Mouse (Mus musculus) adrenal gland, postnatal 4 days (tissue): ENCODE results near the gene Epha4. TPM values are rescaled to one million over a fixed set of nuclear protein-coding genes. Genes with fewer than 3 reads are reported as not detected.

ENCODE experiments used
- DNase-seq, 2 experiments: peaks; one replicate each; pipeline ENCODE4 v3.0.0; 2021 to 2022; ENCODE audit warnings: low spot score in 2 of 2, mixed read lengths in 2 of 2
- total RNA-seq, 2 experiments: library from RNA; stranded (reverse); gene quantifications; 2 replicates each; pipeline ENCODE4 v1.2.3; 2021

Gene Epha4
- total RNA-seq, 2 experiments from 2014 or later, result 4.5 to 10.1 TPM

DNA sequence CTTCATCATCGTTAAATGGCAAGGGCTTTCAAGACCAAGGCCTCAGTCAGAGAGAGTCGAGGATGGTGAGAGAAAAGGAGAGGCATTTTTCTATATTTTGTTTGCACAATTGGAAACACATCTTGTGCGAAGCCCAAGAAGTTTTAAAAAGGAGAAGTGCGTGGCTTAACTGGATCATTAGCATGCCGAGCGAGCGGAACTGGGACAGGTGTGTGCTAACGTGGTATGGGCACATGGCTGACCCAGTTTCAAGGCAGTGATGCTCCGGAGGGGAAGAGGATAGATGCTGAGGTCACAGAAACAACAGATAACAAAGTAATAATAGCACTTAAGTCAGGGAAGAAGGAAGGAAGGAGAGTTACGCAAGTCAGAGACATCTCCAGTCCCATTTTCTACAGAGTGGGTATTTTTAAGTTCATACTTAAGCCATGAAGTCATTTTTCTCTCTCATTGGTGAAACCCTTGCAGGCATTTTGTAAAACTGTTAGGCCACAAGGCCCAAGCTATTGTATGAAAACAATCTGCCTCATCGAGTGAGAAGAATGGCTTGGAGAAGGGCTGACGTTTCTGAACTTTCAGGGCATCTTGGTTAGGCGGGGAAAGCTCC, 26.9 kb downstream of the Epha4 start:
- DNase-seq, result no peak

DNA sequence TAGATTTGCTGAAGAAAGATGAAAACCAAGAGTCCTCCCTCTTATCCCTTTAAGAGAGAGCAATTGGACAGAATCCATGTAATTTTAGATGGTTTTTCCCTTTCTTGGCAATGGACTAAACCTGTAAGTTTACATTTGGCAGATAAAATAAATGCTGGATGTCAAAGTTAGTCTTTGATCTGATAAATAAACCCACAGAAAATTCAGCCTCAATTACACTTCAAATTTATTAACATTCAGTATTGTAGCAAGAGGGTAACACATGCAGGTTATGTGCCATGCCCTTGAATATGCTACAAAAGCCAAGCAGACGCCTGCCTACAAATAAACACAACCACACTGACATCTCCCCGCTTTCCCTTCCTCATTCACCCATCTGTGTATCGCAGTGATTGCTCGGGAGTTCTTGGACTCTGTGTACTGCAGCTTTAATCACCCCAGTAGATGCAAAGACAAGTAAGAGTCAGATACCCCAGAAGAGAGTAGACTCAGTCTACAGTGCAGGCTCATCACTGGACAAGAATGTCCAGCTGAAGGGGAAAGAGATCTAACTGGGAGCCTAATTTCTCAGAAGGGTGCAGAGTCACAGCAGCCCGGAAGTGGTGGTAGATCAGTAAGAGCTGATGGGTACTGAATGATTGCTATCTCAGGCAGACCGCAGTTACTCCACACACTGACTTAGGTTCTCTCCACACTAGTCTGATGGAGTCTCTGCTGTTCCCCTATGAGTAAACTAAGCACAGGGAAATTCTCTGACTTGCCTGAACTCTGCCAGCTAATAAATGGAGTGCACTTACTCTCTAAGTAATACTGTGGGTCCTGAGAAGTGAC, 29.9 kb downstream of the Epha4 start:
- no peak for DNase-seq

DNA sequence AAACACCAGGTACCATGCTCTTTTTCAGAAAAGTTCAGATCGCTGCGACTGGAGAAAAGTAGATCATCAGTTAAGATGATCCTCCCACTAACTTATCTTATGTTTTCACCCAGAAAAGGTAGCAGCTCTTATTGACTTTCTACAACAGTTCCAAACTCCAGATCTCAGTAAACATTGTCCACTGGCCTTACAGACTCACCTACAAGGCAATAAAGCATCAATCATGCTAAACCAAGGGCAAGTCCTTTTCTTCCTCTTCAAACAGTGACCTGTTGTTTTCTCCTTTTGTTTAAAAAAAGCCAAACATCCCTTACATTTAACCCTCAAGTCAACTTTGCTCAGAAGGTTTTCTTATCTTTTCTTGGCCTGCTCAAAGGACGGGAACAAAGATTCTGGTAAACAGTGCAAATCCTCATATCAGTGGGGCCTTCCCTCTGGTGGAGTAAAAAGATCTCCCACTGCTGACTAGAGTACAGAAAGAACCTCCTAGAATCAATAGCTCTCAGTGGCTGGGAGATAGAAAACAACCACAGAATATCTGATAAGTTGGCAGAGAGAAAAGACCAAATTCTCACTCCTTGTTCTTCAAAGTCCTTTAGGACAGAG, 39.0 kb downstream of the Epha4 start:
- no peak for DNase-seq

DNA sequence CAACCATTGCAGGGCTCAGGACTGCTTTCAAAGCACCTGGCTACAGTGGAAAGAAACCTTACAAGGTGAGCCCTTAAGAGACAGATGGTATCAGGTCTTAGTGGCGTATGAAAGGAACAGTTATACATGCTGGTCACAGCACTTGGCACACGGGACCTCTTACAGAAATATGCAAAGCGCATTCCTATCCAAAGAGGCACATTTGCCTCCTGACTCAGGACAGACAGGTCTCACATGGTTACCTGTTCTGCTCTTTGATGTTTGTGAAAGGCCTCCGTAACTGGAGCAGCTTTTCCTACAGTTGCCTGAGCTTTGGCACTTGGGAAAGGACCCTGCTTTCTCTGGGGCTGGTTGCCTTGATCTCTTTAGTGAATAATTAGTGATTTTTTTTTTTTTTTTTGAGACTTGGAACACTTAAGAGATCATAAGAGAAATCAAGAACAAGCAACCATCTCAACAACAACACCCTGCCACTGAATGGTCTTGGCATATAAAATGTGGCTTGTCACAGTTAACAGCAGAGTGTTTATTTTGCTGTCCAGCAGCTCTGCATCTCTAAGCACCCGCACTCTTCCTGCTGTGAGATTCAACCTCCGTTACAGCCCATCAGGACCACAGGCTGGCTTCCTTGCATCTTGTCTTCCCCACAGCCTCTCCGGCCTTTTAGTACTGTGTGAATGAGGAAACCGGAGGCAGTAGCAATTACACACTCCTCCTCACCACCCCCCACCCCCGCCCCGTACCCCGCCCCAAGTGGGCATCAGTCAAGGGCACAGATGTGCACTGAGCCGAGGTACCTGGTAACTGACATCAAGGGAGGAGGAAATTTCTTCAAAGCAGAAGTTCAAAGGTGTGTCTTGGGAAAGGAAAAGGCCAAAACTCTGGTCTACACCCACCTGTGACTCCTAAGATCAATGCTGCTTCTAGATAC, 41.2 kb downstream of the Epha4 start:
- DNase-seq, result no peak

DNA sequence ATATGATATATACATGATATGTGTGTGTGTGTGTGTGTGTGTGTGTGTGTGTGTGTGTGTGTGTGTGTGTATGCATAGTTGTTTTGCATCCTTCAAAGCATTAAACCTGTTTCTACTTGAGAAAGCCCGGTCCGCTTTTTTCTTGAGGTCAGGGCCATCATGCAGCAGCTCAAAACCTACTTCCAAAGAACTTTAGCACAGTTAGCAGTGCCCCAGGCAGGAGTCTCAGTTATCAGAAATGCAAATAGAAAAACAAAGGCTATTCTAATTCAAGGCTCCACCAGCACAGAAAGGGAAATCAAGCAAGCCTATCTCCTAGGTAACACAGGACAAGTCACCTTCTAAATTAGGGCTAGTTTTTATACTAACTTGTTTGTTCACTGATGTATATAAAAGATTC, 42.3 kb downstream of the Epha4 start:
- DNase-seq, result no peak

DNA sequence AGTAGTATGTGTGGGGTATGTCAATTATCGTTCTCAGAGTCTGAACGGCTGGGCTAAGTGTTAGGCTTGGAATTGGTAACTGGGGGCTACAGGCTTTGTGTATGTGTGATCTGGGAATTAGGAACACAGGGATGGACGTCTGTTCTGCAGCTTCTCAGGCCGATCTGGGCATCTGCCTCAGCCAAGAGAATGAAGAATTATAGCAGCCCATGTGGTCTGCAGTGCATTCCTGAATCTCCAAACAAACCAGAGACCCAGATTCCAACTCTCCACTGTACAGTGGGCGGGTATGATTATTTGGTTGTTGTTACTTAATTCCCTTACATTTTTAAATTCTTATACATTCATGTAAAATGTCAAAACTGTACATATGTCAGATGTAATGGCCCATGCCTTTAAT, 43.4 kb downstream of the Epha4 start:
- DNase-seq, result no peak

DNA sequence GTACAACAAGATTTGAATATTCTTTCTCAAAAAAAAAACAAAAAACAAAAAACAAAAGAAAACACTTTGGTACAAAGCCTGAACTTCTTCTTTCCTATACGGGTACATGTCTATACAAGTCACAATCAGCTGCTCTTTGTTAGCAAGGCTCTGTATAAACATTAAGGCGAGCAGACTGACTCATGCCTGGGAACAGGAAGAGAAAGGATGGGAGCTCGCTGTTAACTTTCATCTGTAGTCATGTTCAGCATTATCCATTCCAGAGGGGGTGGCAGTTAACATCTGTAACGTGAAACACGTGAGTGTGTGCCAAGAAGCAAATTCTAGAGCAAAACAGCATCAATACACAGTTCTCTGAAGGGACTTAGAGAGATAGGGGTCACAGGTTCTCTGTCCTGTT, 43.9 kb downstream of the Epha4 start:
- no peak for DNase-seq

DNA sequence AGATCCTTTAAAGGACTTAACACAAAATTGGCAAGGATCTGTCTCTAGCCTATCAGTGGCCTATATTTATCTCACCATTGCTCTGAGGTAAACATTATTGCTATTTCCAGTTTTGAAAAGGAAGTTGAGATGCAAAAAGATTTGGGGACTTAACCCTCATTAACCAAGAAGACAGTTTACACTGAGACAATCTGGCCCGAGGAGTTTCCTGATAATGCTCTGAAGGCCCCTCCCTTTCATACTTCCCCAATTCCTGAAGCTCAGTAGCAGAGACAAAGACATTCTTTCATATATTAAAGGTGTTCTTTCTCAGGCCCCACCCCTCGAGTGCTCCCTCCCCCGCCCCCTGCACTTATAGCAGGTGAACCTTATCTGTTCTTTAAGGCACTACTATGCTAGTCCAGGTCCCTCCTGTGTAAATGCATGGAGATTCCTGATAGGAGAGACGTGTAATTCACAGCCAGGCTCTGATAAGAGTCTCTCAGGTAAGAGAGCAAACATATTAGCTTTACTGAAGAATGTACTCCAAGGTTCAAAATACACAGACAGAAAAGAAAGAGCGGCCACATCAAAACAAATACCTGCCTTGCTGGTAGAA, 46.1 kb downstream of the Epha4 start:
- no peak for DNase-seq

DNA sequence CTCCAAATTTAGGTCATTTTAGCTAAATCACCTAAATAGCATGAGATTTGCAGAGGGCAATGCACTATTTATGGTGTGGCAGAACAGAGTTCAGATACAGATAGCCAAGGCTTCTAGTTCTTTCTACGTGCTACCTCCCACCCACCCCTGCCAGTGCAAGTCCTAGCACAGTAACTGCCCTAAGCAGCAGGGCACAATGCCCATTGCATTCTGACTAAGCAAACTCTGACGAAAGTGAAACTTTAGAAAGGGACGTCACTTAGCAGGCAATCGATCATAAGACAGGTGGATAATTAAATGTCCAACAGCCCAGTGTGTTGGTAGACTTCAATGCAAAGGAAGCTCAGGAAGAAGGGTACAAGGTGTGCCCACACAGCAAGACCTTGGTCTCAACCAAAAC, 49.4 kb downstream of the Epha4 start:
- no peak for DNase-seq

DNA sequence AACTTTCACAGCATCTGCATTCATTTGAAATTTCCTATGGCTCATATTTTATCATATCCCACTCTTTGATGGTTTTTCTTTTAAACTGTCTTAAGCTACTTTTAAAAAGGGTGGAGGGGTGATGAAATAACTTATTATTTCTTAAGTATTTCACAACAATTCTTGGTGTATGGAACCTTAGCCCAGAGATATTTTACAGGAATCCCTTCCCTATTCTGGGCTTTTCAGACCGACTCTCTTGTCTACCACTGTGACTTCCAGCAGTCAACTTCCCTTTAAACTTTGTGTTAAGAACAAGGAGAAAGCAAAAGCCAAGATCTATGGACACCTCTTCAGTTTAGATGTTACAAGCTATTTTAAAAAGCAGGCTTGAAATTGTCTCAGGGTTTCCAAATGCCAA, 50.8 kb downstream of the Epha4 start:
- DNase-seq, result no peak

DNA sequence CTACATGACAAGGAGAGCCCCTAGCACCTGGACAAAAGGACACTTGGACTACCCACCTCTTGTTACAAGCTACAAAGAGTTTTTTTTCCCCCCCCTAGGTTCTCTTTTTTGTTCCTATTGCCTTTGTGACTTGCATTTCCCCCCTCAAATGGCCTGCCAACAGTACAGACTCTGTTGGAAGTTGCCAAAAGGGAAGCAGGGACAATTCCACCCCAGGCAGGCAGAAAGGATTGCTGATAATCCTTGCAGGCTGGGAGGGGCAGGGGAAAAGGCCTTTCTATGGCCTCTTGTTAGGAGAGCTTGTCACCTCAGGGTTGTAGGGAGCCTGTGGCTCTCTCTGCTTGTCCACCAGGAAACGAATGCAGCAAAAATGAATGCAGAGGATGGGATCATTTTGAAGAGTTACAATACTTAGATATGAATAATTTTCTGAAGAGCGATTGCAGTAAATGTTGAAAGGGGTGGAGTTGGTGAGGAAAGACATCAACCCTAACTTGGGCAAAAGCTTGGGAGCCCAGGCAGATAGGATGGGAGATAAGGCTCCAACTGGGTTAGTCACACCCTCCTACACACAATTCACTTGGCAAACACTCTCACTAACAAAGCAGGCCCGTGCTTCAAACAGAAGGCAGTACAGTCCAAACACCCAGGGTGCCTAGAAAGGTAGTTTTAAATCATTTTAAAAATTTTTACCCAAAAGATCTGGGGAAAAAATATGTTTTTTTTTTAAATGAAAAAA, 52.8 kb downstream of the Epha4 start:
- no peak for DNase-seq

DNA sequence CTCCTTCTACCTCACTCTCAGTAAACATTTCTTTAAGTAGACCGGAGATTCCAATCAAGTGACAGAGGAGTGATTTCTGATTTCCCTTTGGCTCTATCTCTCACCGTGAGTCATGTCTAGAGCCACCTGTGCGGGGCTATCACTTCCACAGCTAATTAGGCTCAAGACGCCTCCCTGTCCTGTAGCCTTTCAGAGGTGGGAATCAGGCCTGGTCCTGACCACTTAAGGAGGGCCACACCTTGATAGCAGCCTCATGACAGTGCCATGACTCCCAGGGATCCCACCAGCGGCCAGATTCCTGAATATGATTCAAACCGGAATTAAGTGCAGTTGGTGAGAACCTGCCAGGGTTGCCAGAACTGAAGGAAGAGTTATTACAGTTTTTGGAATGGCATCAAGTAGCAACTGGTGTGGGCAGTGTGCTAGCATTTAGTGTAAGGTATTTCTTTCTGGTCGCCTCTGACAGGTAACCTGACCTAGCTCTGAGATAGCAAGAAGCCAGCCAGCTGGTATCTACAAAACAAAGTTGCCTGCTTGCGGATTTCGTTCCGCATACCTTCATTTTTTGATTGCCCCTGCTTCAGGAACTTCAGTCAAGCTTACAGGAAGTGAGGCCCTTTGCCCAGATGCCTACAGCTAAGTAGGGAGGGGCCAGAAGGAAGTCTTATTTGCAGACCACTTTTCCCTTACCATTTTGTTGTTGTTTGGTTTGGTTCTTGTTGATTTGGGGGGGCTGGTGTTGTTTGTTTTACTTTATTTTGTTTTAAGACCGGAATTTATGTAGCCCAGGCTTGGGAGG, 53.9 kb downstream of the Epha4 start:
- no peak for DNase-seq

DNA sequence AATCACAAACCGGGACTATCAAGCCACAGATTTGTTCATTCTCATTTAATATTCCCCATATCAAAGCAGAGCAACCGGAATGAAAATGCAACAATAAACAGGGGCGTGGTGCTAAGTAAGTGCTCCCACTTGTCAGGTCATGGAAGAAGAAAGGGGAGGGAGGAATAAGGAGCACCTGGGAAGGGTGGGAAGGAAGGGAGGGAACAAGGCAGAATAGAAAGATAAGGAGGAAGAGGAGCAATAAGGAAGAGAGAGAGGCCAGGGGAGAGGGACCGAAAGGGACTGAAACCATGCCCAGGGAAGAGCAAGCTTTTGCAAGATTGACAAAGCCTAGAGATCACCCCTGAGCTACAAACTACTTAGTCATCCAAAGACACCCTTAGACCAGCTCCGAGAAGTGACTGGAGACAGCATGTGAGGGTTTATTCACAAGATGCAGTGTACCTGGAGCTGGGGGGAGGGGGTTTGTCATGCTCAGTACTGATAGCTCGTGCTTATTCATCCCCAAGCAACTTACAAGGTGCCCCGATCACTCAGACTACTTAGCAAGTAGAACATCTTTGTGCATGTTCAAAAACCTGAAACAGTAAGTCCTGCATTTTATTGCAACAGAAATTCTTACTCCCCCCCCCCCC, 56.0 kb downstream of the Epha4 start:
- DNase-seq, result no peak

DNA sequence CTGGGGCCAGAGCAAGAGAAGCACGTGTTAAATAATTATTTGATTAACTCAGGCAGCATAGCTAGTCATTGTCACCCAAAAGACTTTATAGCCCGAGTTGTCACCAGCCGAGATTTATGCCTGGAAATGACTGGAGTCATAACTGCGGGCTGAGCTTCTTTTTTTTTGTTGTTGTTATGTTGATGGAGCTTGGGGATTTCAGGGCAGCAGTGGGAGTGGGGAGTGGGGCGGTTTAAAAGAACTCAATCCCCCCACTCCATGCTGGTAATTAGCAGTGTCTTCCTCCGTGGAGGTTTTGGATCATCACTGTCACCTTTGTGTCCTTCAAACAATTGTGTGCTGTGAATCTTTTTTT, 57.5 kb downstream of the Epha4 start:
- DNase-seq, result no peak

DNA sequence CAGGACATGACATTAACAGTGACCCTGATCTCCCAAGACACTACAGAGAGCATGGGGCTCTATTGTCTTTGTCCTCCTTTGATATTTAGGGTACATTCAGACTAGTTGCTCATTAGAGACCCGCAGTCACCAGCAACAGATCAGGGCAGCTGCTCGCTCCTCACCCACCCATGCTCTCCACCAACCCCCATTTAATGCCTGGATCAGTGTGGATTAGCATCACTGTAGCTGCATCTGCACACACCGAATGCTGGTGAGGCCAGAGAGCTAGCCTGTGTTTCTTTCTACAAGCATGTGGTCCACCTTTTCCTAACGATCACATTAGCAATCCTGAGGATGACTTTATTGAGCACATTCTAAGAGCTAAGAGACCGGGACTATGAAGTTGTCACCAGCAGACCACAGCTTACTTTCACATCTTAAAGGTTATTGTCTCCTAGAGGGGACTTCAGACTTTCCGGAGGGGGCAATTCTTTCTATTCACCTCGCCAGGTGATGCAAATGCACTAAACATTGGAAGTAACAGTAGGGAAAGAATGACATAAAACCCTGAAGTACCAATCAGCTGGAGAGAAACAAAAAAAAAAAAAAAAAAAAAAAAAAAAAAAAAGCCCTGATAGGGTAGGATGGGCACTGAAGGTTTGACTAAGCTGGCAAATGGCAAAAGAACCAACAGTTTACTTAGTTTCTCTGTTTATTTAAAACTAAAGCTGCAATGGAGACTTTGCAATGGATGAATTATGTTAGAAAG, 58.0 kb downstream of the Epha4 start:
- no peak for DNase-seq

DNA sequence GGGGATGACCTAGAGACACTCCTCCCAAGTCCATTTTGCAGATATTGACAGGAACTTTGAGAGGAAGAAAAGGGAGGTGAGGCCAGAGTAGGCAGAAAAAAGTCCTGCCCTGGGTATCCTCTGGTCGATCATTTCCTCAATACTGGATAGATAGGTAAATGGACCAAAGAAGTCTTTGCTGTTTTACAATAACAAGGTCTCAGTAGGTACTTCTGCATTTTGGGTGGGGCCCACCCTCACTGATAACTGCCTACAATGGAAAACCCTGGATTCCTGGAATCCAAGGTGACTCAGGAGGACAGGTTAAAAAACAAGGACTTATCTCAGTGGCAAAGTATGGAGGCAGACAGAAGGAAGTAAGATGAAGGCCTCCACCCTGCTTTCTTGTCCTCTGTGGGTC, 61.1 kb downstream of the Epha4 start:
- DNase-seq, result no peak

DNA sequence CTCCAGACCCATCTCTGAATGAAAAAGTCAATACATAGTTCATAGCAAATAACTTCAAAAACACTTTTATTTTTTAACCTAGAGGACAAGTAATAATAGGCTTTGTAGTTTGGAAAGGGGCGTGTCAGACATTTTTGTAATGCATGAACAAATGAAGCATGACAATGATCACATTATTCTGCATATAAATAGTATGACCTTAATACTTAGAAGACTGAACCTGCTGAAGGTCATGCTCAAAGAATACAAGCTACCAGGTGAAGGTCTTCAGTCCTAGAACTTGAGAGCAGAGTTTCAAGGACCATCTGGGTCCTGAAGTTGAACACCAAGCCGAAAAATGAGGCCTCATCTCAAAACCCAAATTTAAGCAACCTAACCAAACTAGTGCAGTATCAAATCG, 62.2 kb downstream of the Epha4 start:
- no peak for DNase-seq

DNA sequence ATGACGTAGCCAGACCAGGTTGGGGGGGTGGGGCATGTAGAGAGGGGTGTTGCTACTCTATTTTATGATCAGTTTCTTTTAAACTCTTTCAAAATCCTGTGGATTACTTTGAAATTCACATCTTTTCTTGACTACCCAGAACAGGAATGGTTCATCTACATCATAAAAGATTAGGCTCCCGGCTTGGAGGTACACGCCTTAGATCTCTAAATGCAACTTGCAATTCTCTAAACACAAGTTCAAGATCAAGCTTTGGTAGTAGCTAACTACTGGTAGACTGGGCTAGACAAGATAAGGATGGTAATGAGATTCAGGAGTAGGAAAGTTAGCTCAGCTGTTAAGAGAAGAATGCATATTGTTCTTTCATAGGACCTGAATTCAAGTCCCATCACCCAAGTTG, 63.3 kb downstream of the Epha4 start:
- no peak for DNase-seq
